Mouse (Mus musculus): Measurements from ENCODE around the gene Ppp4r2. TPM values are rescaled to one million over a fixed set of nuclear protein-coding genes. Genes with fewer than 3 reads are reported as not detected.

Gene Ppp4r2
- polyA plus RNA-seq, 1 experiment from 2014 or later, result 8.7 TPM

- WGBS, result 80% methylated on average over 2 of the region's 2 CpGs
- H3K4me3 ChIP-seq (ENCODE audit: low read depth, low read length), result no peak overlapping the region
- no peaks in the 10 kb centered on the region for H3K36me3 ChIP-seq (ENCODE audit: control insufficient read depth, insufficient read depth, low read length)
- ATAC-seq (ENCODE audit: low FRiP score, low TSS enrichment) (no peak), DNase-seq (ENCODE audit: low spot score) (no peak)
- H3K4me1 ChIP-seq (replicated peaks; ENCODE audit: control insufficient read depth, insufficient read depth), result no peaks in the 10 kb centered on the region
- no peaks in the 10 kb centered on the region for H3K27me3 ChIP-seq (ENCODE audit: control insufficient read depth, insufficient read depth, low read length)
- H3K4me2 ChIP-seq (replicated peaks; ENCODE audit: low read depth), result no peak overlapping the region
- no peaks in the 10 kb centered on the region for H3K9me3 ChIP-seq (ENCODE audit: control insufficient read depth, low read length)
- no peak overlapping the region for H3K9ac ChIP-seq (ENCODE audit: low read length)
- no peak overlapping the region for H3K27ac ChIP-seq (replicated peaks)
- no peak for TF ChIP-seq EP300 (optimal IDR thresholded peaks at IDR 0.05)
Observed at GRCm38 (mm10) chr6:100910136-100910675, 76.8 kb downstream of the Ppp4r2 start.

Other genes starting within 250 kb of the Ppp4r2 start
- gene Shq1, start 162.5 kb upstream of the Ppp4r2 start, polyA plus RNA-seq (2015; fragmentation: Nextera tagmentation; extraction: Ambion mirVana), result 7.1 and 7.7 TPM in 2 replicates
- 0.89 and 0.90 TPM in 2 replicates for gene Gxylt2, start 128.9 kb upstream of the Ppp4r2 start, polyA plus RNA-seq (2015; fragmentation: Nextera tagmentation; extraction: Ambion mirVana)